Mouse (Mus musculus) testis, postnatal 14 days (tissue): ENCODE measurements around the gene Tom1l2.

Source experiments
- DNase-seq: peaks from one replicate; pipeline ENCODE4 v3.0.0; 2021; ENCODE audit warnings: low spot score

Gene Tom1l2

DNA sequence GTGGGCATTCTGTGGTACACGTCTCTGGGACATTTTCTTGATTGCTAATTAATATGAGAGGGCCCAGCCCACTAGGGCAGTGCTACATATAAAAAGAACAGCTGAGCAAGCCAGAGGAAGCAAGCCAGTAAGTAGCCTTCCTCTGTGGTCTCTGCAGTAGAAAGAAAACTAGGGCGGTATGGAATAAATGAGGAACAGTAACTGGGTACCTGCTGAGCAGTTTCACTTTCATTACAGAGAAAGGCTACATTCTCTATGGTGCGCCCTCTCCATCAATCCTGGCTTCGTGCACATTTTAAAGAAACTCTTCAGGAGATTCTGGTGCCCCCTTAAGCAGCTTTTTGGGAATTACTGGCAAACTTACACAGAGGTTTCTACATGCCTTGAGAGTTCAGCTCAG is 47.1 kb downstream of the Tom1l2 start:
- no peak for DNase-seq

DNA sequence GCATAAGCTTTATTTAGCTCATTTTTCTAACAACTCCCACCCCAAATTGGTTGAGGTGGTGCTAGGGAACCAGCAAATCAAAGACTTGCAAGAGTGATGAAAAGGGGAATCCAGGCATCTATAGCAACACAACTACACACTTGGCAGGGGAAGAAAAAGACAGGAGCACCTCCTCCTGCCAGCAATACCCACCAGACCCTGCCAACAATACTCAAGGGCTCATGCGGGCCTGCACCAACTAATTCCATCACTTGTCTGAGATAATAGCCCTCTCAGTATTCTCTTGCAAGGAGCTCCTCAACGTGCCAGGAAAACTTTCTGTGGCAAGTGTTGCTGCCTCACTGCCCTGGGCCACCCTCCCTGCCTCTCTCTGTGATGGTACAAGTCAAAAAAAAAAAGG is 49.2 kb downstream of the Tom1l2 start:
- no peak for DNase-seq

DNA sequence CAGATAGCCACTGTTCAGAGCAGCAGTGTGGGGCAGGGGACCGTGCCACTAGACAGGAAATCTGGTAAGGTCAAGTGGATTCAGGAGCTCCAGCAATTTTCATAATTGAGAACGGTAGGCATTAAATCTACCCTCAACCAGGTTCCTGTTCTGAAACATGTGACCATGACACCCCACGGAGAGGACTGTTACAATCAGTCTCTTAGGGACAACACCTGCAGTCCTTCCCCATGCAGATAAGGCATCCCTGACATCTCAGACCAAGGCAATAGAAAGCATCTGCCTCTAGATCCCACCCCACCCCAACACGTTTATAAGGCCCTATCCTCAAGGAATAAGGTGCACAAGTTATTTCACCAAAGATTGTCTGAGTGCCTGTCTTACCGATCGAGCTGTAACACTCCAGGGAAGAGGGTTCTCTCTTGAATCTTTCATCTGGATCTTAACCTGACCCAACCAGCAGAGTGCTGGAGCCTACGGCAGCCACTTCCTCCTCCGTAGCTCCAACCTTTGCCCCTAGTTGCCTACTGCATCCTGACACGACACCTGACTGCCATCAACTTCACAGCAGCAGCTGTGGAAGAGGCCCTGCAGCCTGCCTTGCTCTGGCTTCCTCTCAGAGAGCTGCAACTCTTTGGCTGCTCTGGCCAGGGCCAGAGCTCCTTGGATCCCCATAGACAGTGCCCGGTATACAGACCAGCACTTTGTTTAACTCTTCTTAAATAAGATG is 50.2 kb downstream of the Tom1l2 start:
- no peak for DNase-seq

DNA sequence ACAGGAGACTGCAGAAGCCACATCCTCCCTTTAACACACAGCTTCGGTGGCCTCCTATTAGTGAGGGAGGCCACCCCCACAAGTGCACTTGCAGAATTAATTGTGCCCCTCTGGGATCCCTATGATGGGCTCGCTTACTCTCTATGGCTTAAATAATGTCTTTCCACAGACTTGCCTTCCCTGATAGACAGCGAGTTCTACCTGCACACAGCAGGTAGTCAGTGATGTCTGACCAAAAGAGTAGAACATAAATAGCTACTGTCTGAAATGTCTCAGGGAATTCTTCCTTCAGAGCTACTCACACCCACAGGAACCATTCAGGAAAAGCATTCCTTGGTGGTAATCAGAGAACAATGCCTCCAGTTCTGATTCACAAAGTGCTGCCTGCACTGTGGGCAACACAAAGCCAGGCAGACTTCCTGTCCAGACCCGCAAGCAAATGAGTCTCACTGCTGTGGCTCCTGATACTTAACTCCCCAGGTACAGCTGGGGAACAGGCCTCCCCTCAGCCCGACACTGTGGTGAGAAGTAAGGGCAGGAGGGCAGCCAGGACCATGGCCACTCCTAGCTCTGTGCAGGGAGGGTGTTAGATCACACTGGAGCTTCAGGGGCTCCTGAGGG is 51.0 kb downstream of the Tom1l2 start:
- no peak for DNase-seq

DNA sequence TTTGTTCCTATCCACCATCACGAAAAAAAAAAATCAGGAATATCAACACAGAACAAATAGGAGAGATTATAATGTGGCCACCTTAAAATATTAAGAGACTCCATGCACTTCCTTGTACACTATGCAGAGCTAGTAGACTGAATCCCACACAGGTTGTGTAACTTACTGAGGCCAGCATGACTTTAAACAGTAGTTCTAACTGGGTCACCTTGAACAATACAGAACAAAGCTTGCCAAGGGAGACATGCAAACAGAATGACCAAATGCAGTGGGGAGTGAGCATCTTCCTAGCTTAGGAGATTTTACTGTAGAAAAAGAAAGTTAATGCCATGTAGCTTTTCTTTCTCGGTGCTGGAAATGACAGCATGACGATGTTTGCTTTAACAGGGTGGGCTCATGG is 52.4 kb downstream of the Tom1l2 start:
- no peak for DNase-seq

DNA sequence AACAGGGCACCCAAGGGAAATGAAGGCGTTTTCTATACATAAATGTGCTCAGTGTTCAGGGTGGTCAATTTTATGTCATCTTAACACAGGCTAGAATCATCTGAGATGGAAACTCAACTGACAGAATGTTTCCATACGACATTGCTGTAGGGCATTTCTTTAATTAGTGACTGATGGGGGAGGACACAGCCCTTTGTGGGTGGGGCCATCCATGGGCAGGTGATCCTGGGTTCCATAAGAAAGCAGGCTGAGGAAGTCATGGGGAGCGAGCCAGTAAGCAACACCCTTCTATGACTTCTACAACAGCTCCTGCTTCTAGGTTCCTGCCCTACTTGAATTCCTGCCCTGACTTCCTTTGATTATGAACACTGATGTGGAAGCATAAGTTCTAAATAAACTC is 54.9 kb downstream of the Tom1l2 start:
- DNase-seq = no peak

DNA sequence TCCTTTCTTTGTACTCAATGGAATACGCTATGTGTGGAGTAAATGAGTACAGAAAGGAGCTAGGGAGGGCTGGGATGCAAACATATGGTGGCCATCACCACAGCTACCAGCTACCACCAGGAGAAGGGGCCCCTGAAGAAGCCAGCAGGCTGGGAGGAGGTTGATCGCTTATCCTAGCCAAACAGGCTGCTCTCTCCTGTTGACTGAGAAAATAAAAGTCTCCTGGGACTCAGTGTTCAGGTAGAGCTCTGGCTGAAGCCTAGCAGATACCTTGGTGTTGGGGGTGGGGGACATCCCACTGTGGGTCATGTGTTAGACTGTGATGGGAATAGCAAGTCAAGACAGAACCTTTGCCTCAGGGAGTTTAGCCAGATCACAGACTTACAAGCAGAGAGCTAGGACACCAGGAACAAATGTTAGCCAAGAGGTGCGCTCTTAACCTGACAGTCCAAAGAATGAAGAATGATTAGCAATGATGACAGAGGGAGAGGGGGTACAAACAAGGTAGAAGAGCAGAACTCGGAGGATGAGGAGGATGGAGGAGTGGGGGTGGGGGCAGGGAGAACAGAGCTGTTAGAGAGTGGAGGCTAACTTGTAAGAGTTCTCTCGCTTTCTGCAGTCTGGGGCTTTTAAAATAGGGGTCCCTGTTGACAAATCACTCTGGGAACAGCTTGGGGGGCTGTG is 57.9 kb downstream of the Tom1l2 start:
- DNase-seq = no peak

DNA sequence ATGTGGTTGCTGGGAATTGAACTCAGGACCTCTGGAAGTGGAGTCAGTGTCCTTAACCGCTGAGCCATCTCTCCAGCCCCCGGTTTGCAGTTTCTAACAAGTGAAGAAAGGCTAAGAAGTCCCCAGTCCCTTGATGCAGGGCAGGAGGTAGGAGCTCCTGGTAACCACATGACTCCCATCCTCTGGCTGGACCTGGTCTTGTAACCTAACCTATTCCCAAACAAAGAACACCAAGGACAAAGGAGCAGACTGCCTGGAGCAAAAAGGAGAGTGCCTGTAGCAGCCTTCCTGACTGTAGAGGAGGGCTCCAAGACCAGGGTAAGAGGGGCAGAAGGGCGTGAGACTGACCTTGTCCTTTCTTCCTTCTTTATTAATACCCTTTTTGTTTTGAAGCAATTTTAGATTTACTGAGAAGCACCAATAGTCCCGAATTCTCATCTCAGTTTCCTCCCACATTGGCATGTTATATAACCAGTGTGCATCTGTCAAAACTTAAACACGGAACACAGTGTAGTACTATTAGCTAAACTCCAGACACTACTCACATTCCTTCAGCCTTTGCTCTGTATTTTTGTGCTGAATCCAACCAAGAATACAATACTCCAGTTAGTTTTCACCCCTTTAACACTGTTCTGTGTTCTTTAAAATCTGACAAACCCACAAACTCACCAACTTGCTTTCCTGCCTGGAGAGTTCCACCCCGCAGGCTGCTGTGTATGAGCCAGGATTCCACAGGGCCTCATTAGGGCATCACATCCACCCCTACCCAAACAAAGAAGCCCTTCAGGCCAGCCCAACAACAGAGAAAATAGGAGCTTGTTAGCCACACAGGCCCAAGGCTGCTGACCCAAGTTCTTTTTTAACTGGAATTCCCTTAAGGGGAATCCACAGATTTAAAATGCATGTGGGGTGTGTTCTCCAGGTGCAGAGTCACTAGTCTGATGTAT is 58.7 kb downstream of the Tom1l2 start:
- no peak for DNase-seq

DNA sequence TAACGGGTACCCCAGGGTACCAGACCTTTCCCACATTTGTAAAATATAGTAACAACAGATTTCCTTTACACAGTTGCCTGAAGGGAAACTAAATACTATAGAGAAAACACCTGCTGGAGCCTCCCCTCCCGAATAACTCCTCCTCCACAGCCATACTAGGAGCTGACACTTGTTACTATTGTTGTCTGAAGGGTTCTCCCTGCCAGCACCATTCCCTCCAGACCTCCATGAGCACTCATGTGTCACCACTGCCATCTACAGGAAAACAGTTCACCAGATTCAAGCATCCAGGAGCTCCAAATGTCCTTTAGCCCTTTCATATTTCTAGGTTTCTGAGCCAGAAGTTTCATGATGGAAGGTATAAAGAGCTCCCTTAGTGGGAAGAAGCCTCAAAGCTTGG is 60.0 kb downstream of the Tom1l2 start:
- DNase-seq = peak; percentile 47

DNA sequence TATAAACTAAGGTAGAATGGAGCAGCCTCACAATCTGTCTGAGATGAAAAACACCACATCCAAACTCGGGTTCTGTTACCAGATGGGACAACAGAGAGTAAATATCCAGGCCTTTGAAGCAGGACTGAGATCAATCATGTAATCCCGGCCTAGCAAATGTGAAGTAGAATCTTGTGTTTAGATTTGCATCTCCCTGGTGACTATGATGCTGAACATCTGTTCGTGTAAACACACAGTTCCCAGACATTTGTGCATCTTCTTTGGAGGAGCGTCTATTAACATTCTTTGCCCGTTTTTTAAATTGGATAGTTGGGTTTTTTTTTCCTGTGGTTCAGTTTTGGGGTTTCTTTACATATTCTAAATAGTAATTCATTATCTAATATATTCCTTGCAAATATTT is 63.7 kb downstream of the Tom1l2 start:
- DNase-seq = no peak

DNA sequence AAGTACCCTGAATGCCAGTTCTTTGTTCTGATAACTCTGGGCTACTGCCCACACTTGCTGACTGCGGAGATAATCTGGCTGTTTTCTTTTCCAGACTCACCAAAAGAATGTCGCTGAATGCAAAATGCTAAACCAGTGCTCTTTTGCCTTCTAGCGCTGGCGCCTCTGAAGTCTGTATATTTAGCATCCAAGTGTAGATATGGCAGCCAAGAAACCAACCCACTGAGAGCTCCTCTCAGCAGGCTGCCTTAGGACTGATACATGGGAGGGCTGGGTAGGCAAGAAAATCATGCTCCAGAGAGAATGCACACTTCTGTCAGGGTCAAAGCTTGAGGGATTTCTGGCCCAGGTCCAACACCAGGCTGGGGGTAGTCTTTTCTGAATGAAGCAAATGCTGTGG is 66.4 kb downstream of the Tom1l2 start:
- no peak for DNase-seq

DNA sequence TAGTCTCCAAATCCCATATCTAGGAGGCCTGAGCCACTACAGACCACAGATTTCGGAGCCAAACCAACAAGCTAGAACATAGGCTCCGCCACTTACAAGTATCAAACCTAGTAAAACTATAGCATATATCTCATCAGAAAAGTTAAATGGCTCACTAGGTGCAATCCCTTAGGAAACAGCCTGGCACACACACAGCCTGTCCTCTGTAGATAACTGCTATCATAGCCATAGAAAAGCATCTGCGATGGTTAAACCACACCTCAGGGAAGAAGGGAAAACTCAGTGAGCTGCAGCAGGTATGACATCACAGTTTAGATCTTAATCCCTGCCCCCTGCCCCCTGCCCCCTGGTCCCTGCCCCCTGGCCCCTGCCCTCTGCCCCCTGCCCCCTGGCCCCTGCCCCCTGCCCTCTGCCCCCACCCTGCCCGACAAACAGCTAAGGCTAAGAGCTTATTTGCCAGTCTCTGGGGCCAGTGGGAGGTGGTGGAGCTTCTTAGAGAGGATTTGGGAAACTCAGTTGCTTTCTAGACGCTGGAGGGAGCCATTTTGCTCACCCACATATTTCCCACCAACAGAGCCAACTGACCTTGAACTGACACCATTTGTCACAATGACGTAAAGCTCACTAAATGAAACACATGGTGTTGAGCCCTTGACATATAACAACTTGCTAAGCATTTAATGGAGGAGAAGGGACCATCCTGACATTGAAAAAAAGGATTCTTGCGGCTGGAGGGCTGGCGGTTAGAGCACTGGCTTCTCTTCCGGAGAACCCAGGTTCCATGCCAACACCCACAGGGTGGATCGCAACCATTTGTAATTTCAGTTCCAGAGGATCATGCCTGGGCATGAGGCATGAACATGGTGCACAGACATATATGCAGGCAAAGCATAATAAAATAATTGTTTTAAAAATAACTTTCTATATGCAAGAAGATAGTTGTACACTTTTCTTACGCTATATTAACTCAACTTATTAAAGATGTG is 72.0 kb downstream of the Tom1l2 start:
- DNase-seq = no peak

DNA sequence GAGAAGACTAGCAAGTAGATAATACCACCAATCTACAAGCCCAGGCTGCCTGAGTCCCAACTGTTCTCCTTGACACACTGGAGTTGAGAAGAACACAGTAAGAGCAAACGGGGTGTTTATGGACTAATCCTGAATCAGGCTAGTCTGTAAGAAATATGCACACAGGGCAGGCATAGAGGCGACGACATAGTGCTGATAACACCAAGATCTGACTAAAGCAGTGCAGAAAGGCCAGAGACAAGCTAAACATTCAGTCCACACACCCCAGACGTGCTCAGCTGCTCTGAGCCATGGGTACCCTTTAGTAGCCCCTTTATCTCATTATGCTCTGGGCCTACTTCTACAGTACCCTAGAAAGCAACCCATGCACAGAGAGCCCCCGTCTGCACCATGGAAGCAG is 73.2 kb downstream of the Tom1l2 start:
- DNase-seq = no peak

DNA sequence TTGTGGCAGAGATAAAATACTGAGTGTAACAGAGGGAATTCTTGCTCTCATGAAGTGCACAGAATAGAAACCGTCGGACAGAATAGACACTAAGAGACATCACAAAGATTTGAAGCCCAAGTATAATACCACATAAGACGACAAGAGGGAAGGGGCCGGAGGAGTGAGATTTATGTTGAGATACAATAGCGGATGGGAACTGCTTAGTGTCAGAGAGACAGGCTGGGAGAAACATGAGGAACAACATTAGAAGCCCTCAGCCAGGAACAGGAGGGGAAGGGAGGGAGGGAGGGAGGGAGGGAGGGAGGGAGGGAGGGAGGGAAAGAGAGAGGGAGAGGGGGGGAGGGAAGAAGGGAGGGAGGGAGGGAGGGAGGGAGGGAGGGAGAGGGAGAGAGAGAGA is 74.9 kb downstream of the Tom1l2 start:
- DNase-seq = no peak

DNA sequence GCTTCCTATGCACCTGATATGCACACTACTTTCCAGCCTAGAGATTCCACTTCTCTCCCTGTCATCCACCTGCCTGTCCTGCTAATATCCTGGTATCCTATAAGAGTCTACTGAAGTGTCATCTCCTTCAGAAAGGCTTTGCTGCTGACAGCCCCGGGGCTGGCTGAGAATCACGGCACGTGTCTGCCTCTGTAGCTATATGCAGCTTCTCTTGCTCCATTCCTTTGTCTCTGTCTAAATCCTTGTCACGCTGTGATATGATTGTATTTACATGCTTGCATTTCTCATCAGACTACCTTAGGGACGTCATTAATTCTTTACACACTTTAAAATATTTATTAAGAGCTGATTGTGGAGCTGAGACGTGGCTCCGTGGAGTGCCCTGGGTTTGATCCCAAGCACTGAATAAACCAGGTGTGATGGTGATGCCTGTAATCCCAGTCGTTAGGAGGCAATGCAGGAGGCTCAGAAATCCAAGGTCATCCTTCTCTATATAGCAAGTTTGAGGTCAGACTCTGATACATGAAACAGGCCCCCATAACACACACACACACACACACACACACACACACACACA is 75.5 kb downstream of the Tom1l2 start:
- no peak for DNase-seq

DNA sequence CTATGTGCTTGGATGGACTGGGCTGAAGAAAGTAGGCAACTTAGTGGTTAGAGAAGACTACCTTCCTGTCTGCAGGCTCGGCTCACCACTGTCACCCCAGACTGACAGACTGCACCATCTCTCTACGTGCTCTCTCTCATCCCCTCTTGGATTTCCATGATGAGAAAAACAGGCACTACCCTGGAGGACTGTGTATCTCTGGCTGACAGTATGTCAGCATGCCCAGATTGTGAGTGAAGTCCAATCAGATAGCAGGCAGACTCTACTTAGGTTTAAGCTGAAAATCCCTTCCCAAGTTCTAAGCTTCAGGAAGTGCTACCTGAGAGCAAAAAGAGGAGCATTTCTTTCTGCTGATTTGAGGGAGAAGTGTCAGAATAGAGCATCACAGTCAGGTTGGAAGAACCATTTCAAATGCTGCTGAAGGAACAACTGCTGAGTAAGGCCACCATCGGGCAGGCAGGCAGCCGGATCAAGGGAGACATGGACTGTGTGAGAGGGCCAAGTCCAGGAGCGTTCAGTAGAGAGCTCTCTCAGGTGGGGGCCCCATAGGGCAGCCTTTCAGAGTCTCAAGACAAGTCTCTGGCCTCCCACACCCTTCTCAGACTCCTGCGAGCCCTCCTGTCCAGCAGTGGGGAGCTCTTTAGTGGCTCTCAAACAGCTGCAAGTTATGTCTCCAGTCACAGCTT is 76.2 kb downstream of the Tom1l2 start:
- DNase-seq = no peak

DNA sequence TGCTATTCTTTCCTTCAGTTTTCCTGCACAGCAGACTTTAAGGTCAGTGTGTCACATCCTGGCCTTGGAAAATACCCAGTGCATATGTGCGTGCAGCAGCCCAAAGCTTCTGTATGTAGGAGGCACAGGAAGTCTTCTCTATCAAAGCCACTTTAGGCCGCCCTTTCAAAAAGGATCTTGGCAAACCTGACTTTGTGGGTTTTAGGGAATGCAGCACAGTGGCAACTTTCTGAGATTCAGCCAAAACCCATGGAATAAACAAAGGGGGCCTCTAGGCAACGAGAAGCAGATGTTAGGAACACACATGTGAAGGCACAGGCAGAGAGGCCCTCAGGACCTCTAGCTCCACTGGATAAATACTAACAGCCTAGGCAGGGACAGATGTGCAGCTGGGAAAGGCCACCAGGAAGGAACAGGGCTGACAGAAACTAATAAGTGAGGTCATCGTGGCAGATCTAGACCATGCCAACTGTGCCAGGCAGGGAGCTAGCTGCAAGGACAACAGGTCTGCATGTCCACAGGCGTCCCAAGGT is 79.4 kb downstream of the Tom1l2 start:
- no peak for DNase-seq

DNA sequence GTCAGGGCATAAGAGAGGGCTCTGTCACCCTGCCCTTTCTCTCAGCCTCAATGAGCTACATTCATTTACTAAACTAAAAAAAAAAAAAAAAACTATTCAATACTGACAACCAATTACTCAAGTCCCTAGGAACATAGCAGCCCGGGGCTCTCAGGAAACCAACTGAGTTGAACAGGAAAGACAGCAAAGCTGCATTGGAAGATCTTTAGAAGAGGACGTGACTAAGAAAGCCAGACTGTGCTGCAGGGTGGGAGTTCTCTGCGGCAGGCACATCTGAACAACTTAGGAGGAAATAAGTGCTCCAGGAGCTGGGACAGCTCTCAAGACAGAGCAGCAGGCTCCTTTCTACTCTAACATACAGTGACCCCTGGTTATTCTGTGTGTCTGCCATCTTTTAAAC is 84.1 kb downstream of the Tom1l2 start:
- DNase-seq = no peak

DNA sequence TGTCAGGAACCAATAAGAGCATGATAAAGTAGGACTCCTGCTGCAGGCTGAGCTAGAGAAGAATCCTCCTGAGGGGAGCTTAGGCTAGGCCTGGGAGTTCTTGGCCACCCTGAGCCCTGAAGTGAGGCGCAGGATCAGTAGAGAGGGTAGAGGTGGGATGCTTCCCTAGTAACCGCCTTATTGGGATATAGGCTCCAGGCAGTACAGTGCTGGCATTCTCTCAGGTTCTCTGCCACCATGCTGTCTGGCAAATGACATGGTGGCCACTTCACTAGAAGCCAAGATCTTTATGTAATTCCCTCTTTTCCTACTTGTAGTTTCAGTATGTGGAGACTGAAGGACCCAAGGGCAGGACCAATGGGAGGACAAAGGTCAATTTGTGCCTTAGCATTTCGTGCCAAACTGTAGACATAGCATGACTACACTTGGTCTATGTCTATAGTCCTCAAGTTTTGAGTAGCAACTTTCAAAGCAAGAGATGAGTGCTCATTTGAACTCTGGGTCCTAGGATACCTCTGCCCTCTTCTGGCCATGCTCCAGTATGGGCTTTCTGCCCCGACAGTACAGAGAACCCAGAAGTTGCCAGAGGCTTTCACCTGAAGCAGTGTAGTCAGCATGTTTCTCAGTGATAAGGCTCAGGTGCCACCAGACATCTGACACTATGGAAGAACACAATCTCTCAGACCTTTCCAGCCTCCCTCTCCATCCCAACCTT is 87.3 kb downstream of the Tom1l2 start:
- no peak for DNase-seq
